Mouse (Mus musculus): ENCODE measurements around the gene Dhdh. TPM values are rescaled to one million over a fixed set of nuclear protein-coding genes. Genes with fewer than 3 reads are reported as not detected.
"Not testable (repeated sequence)": the region's sequence is repeated elsewhere in the genome, so short reads cannot be mapped to it uniquely, and the experiment has no call there.

Gene Dhdh
- total RNA-seq, 2 experiments from 2014 or later, result 13.1 to 22.9 TPM

DNA sequence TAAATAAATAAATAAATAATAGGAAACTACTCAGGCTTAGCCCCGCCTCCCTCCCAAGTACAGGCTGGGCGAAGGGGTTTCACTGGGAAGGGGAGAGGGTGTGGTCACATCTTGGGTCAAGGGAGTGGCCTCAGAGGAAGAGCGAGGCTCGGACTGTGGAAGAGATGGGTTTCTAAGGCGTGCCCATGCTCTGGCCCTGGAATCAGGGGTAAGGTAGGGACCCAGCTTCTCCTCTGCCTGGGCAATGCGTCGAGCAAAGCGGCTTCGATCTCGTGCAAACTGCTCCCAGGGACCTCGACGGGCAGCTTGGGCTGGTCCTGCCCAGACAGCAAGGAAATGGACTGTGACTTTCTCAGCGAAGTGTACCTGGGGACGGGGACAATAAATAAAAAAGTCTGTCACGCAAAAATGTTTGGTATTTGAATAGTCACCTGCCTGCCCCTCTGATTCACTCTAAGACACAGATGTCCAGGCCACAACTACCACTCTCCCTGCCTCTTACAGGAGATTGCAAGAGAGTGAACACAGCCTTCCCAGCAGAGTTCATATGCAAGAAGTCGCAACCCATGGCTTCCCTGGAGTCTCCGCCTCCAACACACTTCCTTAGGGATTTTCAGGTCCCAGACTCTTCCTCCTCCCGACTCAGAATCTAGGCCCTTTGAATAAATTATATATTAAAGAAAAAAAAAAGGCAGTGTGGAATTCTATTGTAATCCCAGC, 34.5 kb upstream of the Dhdh start:
- intact Hi-C loops (cut with DNase I), result no loop called here

GRCm38 (mm10) chr7:45522194-45522752, 33.7 kb upstream of the Dhdh start:
- H3K27ac ChIP-seq, result peak overlapping the region; percentile 92
- peak overlapping the region; percentile 92 for H3K4me3 ChIP-seq
- TF ChIP-seq CTCF (IDR thresholded peaks at IDR 0.05), result no peak
- DNase-seq, result no peak
- intact Hi-C loops (cut with DNase I), result no loop called here

More for the DNA sequence above, 34.5 kb upstream of the Dhdh start:
- Histone ChIP-seq H3K27ac (peak overlapping the region; percentile 92), H3K4me3 (peak overlapping the region; percentile 92)
- no peak for TF ChIP-seq CTCF (IDR thresholded peaks at IDR 0.05)
- no peak for DNase-seq

DNA sequence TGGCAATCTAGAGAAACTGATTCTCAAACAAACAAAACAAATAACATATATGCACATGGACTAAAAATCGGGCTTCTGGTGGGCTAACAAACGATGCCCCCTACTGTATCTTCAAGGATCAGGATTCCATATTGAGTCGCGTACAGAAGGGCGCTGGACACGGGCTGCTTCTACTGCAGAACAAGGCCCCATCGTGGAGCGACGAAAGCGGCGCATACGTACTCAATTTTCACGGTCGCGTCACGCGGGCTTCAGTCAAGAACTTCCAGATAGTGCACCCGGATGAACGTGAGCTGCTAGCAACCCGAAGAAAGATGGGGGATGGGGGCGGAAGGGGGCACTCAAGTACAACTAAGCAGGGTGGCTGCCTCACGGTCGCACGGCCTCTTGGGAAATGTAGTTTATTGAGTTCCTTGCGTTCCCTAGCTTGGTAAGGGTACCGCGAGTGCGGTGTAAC, 33.2 kb upstream of the Dhdh start:
- DNase-seq, result peak; percentile 89
- Histone ChIP-seq H3K27ac (peak overlapping the region; percentile 92), H3K4me3 (peak overlapping the region; percentile 92)
- TF ChIP-seq CTCF (IDR thresholded peaks at IDR 0.05), result peak; percentile 43
- intact Hi-C loops (cut with DNase I), result no loop called here

GRCm38 (mm10) chr7:45520605-45521004, 32.0 kb upstream of the Dhdh start:
- intact Hi-C loops (cut with DNase I), result no loop called here
- no peak overlapping the region for H3K4me3 ChIP-seq
- DNase-seq, result no peak

GRCm38 (mm10) chr7:45519345-45520120, 30.9 kb upstream of the Dhdh start:
- intact Hi-C loops (cut with DNase I), result no loop called here
- H3K27ac ChIP-seq, result no peak overlapping the region
- DNase-seq, result no peak
- no peak for TF ChIP-seq CTCF (IDR thresholded peaks at IDR 0.05)
- H3K4me3 ChIP-seq, result no peak overlapping the region

More at GRCm38 (mm10) chr7:45520605-45521004, 32.0 kb upstream of the Dhdh start:
- no peak for TF ChIP-seq CTCF (IDR thresholded peaks at IDR 0.05)
- peak overlapping the region; percentile 10; the same call in 1 of the 2 replicates for H3K27ac ChIP-seq

DNA sequence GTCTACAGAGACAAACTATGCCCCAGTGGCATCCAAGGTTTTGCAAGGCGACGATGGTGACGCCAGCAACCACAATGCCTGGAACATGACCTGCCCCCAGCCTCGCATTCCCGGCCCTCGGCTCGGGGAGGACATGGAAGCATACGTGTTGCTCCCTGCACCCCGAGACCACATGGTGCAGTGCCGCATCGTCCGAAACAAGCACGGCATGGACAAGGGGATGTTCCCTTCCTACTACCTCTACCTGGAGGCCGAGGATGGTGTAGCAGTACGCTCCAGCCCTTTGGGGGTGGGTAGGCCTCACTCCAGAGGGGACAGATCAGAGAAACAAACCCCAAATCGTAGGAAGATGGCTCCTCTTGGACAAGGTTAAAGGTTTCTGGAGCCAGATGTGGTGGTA, 30.0 kb upstream of the Dhdh start:
- Histone ChIP-seq H3K27ac (no peak overlapping the region), H3K4me3 (no peak overlapping the region)
- DNase-seq, result no peak
- TF ChIP-seq CTCF (IDR thresholded peaks at IDR 0.05), result no peak
- intact Hi-C loops (cut with DNase I), result no loop called here

DNA sequence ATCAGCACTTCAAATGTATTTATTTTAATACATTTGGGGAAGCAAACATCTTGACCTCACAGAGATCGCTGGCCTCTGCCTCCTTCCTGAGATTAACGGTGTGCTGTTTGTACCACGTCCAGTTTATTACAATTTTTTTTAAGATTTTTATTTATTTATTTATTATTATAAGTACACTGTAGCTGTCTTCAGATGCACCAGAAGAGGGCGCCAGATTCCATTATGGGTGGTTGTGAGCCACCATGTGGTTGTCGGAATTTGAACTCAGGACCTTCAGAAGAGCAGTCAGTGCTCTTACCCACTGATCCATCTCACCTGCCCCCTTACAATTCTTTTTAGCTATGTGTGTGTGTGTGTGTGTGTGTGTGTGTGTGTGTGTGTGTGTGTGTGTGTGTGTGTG, 28.2 kb upstream of the Dhdh start:
- DNase-seq; H3K4me3 ChIP-seq; intact Hi-C loops (cut with DNase I); H3K27ac ChIP-seq: not testable (repeated sequence)
- peak; percentile 61 for TF ChIP-seq CTCF (IDR thresholded peaks at IDR 0.05)

DNA sequence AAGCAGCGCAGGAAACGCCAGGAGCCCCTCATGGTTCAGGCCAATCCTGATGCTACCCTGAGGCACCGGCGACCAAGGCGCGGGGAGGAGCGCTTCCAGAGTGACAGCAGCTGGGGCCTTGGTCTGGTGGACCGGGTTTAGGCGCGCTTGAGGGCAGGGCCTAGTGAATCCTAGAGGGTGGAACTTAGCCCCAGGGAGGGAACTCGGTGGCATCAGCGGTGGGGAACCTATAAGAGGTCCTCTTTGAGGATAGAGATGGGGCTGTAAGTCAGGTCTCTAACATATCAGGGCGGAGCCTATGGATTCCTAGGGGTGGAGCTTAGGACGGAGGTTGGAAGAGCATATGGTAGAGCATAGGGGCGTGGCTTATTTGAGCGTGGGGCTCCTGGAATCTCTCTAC, 26.8 kb upstream of the Dhdh start:
- intact Hi-C loops (cut with DNase I), result no loop called here
- Histone ChIP-seq H3K4me3 (no peak overlapping the region), H3K27ac (no peak overlapping the region)
- TF ChIP-seq CTCF (IDR thresholded peaks at IDR 0.05), result no peak
- no peak for DNase-seq

GRCm38 (mm10) chr7:45514411-45514810, 25.8 kb upstream of the Dhdh start:
- no peak overlapping the region for H3K27ac ChIP-seq
- H3K4me3 ChIP-seq, result no peak overlapping the region
- intact Hi-C loops (cut with DNase I), result no loop called here
- TF ChIP-seq CTCF (IDR thresholded peaks at IDR 0.05), result no peak
- no peak for DNase-seq

- H3K27ac ChIP-seq, result peak within 1 kb of the TSS; percentile 96
- no peak for TF ChIP-seq CTCF (IDR thresholded peaks at IDR 0.05)
- peak within 1 kb of the TSS; percentile 84 for H3K4me3 ChIP-seq
- peak; percentile 93 for DNase-seq
- intact Hi-C loops (cut with DNase I), result no loop called here
These were observed 21.5 kb upstream of the Dhdh start, which contains the start of gene Nucb1 for GRCm38 (mm10) chr7:45509912-45510787. Gene Nucb1, minus strand, starts transcription at chr7:45510406.

- intact Hi-C loops (cut with DNase I), result no loop called here
- H3K4me3 ChIP-seq, result peak overlapping the region; percentile 84
- TF ChIP-seq CTCF (IDR thresholded peaks at IDR 0.05), result no peak
- peak overlapping the region; percentile 96 for H3K27ac ChIP-seq
- DNase-seq, result no peak
These were observed 20.7 kb upstream of the Dhdh start for GRCm38 (mm10) chr7:45509181-45509882.

Measured in gastrocnemius, adult 2 months (tissue).